Mouse (Mus musculus) CD4-positive, CD25-positive, alpha-beta regulatory T cell, adult 4 months (primary cell): Measurements from ENCODE around the gene Nup188. TPM values are rescaled to one million over a fixed set of nuclear protein-coding genes. Genes with fewer than 3 reads are reported as not detected.

Experiments used
- ATAC-seq: one replicate; pipeline ENCODE4 v1.8.0; 2017
- polyA plus RNA-seq, 2 experiments: library from polyadenylated mRNA; unstranded; fragments of 100-300 nt; shearing (Covaris generic); gene quantifications; one replicate each; pipeline ENCODE4 v1.2.1; 2017

Nup188 gene
- polyA plus RNA-seq, 2 experiments from 2014 or later: 23.3 to 44.4 TPM

- ATAC-seq: peak; percentile 96
These were observed 105.9 kb downstream of the Nup188 start, which contains the start of gene Dolpp1 for GRCm38 (mm10) chr2:30392114-30392576. TSS of gene Dolpp1 (plus strand) at chr2:30392254.

- ATAC-seq: peak; percentile 26
These were observed 106.6 kb downstream of the Nup188 start for GRCm38 (mm10) chr2:30392577-30393369.

DNA sequence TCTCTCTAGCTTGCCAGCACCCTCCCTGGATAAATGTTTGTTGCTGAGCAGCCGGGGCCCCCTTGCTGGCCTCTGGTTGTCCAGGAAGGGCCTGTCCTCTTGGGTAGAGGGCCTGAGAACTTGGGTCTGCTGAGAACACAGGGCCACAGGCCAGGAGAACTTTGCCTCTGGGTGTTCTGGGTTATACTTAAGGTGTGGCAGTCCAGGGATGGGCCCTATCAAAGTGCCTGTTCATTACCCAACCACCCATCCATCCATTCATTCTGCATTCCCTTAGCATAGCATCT, 107.1 kb downstream of the Nup188 start:
- ATAC-seq: no peak

Other genes with a start within 250 kb of the Nup188 start
- 1 to 10 TPM; 1.5 to 2.0 TPM for gene Wdr34, start 237.5 kb upstream of the Nup188 start, polyA plus RNA-seq
- 100 to 1,000 TPM; 362 to 387 TPM for gene Set, start 229.0 kb upstream of the Nup188 start, polyA plus RNA-seq
- under 1 TPM; 0.16 to 0.48 TPM for gene Pkn3, start 208.7 kb upstream of the Nup188 start, polyA plus RNA-seq
- 10 to 100 TPM; 32.3 to 44.9 TPM for gene Zdhhc12, start 192.7 kb upstream of the Nup188 start, polyA plus RNA-seq
- 10 to 100 TPM; 18.5 to 25.5 TPM for gene Zer1, start 161.8 kb upstream of the Nup188 start, polyA plus RNA-seq
- 10 to 100 TPM; 10.9 to 11.3 TPM for gene Tbc1d13, start 152.7 kb upstream of the Nup188 start, polyA plus RNA-seq
- 1 to 10 TPM; 1.3 to 2.5 TPM for gene Endog, start 114.9 kb upstream of the Nup188 start, polyA plus RNA-seq
- gene Spout1, start 107.9 kb upstream of the Nup188 start, polyA plus RNA-seq: 10 to 100 TPM; 30.2 to 50.9 TPM
- 10 to 100 TPM in 1 of 2 experiments, 1 to 10 TPM in 1; 9.9 to 13.4 TPM for gene Kyat1, start 80.5 kb upstream of the Nup188 start, polyA plus RNA-seq
- gene Lrrc8a, start 48.7 kb upstream of the Nup188 start, polyA plus RNA-seq: 10 to 100 TPM; 27.2 to 36.9 TPM
- under 1 TPM in 1 of 2 experiments, not detected in 1; 0.25 TPM for gene Gm28035, start 45.8 kb upstream of the Nup188 start, polyA plus RNA-seq
- gene Phyhd1, start 20.2 kb upstream of the Nup188 start, polyA plus RNA-seq: 1 to 10 TPM; 2.8 to 4.4 TPM
- 1 to 10 TPM in 1 of 2 experiments, not detected in 1; 2.4 TPM for gene Gm28038, start 5.4 kb upstream of the Nup188 start, polyA plus RNA-seq
- 10 to 100 TPM; 11.3 to 12.8 TPM for gene Dolk, start 63 bp upstream of the Nup188 start, polyA plus RNA-seq
- gene Sh3glb2, start 72.9 kb downstream of the Nup188 start, polyA plus RNA-seq: 100 to 1,000 TPM in 1 of 2 experiments, 10 to 100 TPM in 1; 86.1 to 129 TPM
- gene Miga2, start 77.8 kb downstream of the Nup188 start, polyA plus RNA-seq: 1 to 10 TPM; 5.0 to 8.3 TPM
- 10 to 100 TPM; 16.9 to 28.1 TPM for gene Dolpp1, start 105.9 kb downstream of the Nup188 start, polyA plus RNA-seq
- 1 to 10 TPM; 1.1 to 2.2 TPM for gene Crat, start 129.4 kb downstream of the Nup188 start, polyA plus RNA-seq
- gene Ptpa, start 129.6 kb downstream of the Nup188 start, polyA plus RNA-seq: 10 to 100 TPM; 37.8 to 86.7 TPM
- under 1 TPM in 1 of 2 experiments, not detected in 1; 0.20 TPM for gene Ier5l, start 187.8 kb downstream of the Nup188 start, polyA plus RNA-seq